In the genomic region with DNA sequence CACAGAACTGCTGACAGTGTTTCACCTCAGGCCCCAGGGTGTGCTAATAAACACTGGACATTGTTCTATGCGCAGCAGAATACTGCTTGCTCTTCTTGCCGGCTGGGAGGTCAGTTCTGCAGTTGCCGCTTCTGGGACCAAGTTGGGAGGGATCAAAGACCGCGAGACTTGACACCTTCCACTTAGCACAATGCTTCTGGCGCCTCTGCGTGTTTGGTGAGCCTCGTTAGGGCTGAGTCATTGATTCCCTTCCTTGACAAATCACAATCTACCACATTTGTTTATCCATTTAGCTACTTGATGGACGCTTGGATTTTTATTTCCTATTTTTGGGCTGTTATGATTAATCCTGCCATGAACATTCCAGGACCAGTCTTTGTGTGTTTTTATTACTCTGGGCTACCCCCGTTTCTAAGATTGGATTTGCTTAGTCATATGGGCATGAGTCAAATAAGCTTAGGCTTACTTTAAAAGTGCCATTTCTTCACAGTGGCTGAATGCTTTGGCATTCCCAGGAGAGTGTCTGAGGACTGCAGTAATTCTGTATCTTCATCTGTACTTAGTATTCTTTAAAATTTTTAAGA, we compare ENCODE assay signal across 25 mouse cellular contexts.
DNase-seq lines count a peak whose midpoint lies in the region; ATAC-seq lines count a peak whose summit lies in the region.
"Had no signal": no experiment of that assay in that cellular context is flagged by ENCODE, and none has a peak within 500 bp of the region (broad histone marks: within the 10 kb centered on the region; RNA-seq: fewer than 3 reads in every experiment).

No protein-coding gene starts in this region.

- H3K9ac ChIP-seq in kidney, embryonic 15.5 days, result no peak overlapping the region
- H3K9ac ChIP-seq: forebrain, embryonic 13.5 days; neural tube, embryonic 15.5 days had no signal

- DNase-seq in kidney, adult 18-20 months, result no peak
- DNase-seq in right cerebral cortex, adult 18-20 months, result peak; percentile 8
- DNase-seq in right cerebral cortex, postnatal 10 days (ENCODE audit: low spot score in 2 of 2), result no peak
- peak; percentile 50 for DNase-seq in brain, adult 2 months (ENCODE audit: low read depth, low spot score)
- peak; percentile 18 for DNase-seq in telencephalon, adult 2 months (ENCODE audit: low read depth, low spot score)
- DNase-seq in cerebellum, postnatal 10 days, result no peak
- DNase-seq in heart, adult 18-20 months, result no peak
- DNase-seq: adrenal gland, adult 2 months; cerebellum, postnatal 14 days; gastrocnemius, postnatal 25 days; kidney, postnatal 36 days; layer of hippocampus, adult 9-11 months; midbrain, embryonic 14.5 days; thymus, postnatal 36 days had no signal

- no peak overlapping the region for H3K4me3 ChIP-seq in kidney, embryonic 15.5 days (replicated peaks)
- H3K4me3 ChIP-seq: embryonic facial prominence, embryonic 10.5 days; forebrain, embryonic 13.5 days; heart, embryonic 10.5 days; hindbrain, embryonic 10.5 days; megakaryocyte, embryonic 14.5 days; neural tube, embryonic 15.5 days had no signal

- 0 out of 2 replicates have a peak, but pooled peaks cover 5% of the 10 kb centered on the region for H3K27me3 ChIP-seq in kidney, embryonic 15.5 days
- H3K27me3 ChIP-seq: forebrain, embryonic 13.5 days; neural tube, embryonic 15.5 days had no signal

- no peaks in the 10 kb centered on the region for H3K9me3 ChIP-seq in kidney, embryonic 15.5 days (replicated peaks)
- H3K9me3 ChIP-seq: embryonic facial prominence, embryonic 10.5 days; forebrain, embryonic 13.5 days; heart, embryonic 10.5 days; hindbrain, embryonic 10.5 days; megakaryocyte, embryonic 14.5 days; neural tube, embryonic 15.5 days had no signal

- 0 out of 2 replicates have a peak, but pooled peaks have one; percentile 30 for ATAC-seq in kidney, embryonic 15.5 days (replicated peaks; ENCODE audit: low FRiP score)
- ATAC-seq: forebrain, embryonic 13.5 days; intestine, postnatal 0 days had no signal

- WGBS in kidney, embryonic 15.5 days, result 41% methylated on average over 10 of the region's 10 CpGs

- H3K4me2 ChIP-seq in kidney, embryonic 15.5 days, result no peak overlapping the region
- H3K4me2 ChIP-seq: forebrain, embryonic 13.5 days; liver, embryonic 11.5 days; neural tube, embryonic 15.5 days had no signal

- H3K27ac ChIP-seq in kidney, embryonic 15.5 days, result no peak overlapping the region
- H3K27ac ChIP-seq: embryonic facial prominence, embryonic 10.5 days; forebrain, embryonic 13.5 days; heart, embryonic 10.5 days; hindbrain, embryonic 10.5 days; hindbrain, postnatal 0 days; neural tube, embryonic 15.5 days had no signal

- H3K36me3 ChIP-seq in kidney, embryonic 15.5 days, result no peaks in the 10 kb centered on the region
- H3K36me3 ChIP-seq: G1E; heart, embryonic 10.5 days; hindbrain, embryonic 10.5 days; neural tube, embryonic 15.5 days had no signal

- H3K4me1 ChIP-seq in kidney, embryonic 15.5 days, result peaks cover 11% of the 10 kb centered on the region
- H3K4me1 ChIP-seq: heart, embryonic 10.5 days; megakaryocyte, embryonic 14.5 days had no signal

Comparison
In these comparisons a context has a peak if more than half of its experiments do, and no peak if none do; other contexts are left out.
1. DNase-seq: peak in right cerebral cortex, adult 18-20 months (single experiment), brain, adult 2 months (single experiment) and telencephalon, adult 2 months (single experiment); none in kidney, adult 18-20 months (single experiment), right cerebral cortex, postnatal 10 days (0 of 2), cerebellum, postnatal 10 days (0 of 2) and heart, adult 18-20 months (0 of 2).